Mouse (Mus musculus) hindbrain, embryonic 12.5 days (tissue): ENCODE results near the gene Fkbp2. TPM values are rescaled to one million over a fixed set of nuclear protein-coding genes. Genes with fewer than 3 reads are reported as not detected.

ENCODE experiments used
- ATAC-seq: fragments of 200-750 bp; cut with Nextera tagmentation; 2 replicates; pipeline ENCODE4 v1.8.0; 2017; ENCODE audit warnings: moderate TSS enrichment; ENCODE audit not compliant: low FRiP score
- H3K27ac ChIP-seq: fragments of 300-500 bp; sonication (generic); 2 replicates; pipeline ENCODE4 v1.5.1; 2016; ENCODE audit warnings: mild to moderate bottlenecking
- H3K27me3 ChIP-seq: fragments of 300-500 bp; sonication (generic); 2 replicates; pipeline ENCODE4 v1.6.1; 2016; ENCODE audit warnings: mild to moderate bottlenecking
- H3K36me3 ChIP-seq: fragments of 300-500 bp; sonication (generic); 2 replicates; pipeline ENCODE4 v1.6.1; 2016; ENCODE audit warnings: mild to moderate bottlenecking
- H3K4me1 ChIP-seq: fragments of 300-500 bp; sonication (generic); 2 replicates; pipeline ENCODE4 v1.6.1; 2016
- H3K4me2 ChIP-seq: fragments of 300-500 bp; sonication (generic); replicated peaks from 2 replicates; pipeline ENCODE4 v1.6.1; 2016; ENCODE audit warnings: mild to moderate bottlenecking
- H3K4me3 ChIP-seq: fragments of 300-500 bp; sonication (generic); 2 replicates; pipeline ENCODE4 v1.5.1; 2016; ENCODE audit warnings: mild to moderate bottlenecking
- H3K9ac ChIP-seq: fragments of 300-500 bp; sonication (generic); 2 replicates; pipeline ENCODE4 v1.6.1; 2016; ENCODE audit warnings: mild to moderate bottlenecking, moderate library complexity
- H3K9me3 ChIP-seq: fragments of 300-500 bp; sonication (generic); replicated peaks from 2 replicates; pipeline ENCODE4 v1.6.1; 2016; ENCODE audit warnings: mild to moderate bottlenecking
- WGBS: fragments of 180-500 bp; shearing (Covaris S2); methylation state at CpG from one replicate; pipeline ENCODE4 v1.1.7; 2016; 5-methylcytosine and 5-hydroxymethylcytosine counted together
- polyA plus RNA-seq: library from polyadenylated mRNA; unstranded; fragments of >200 nt; fragmentation: Nextera tagmentation; extraction: Ambion mirVana; gene quantifications from 2 replicates; pipeline ENCODE4 v1.2.1, GENCODE M21; 2016

The Fkbp2 gene
- polyA plus RNA-seq, 1 experiment from 2014 or later: 82.5 TPM

DNA sequence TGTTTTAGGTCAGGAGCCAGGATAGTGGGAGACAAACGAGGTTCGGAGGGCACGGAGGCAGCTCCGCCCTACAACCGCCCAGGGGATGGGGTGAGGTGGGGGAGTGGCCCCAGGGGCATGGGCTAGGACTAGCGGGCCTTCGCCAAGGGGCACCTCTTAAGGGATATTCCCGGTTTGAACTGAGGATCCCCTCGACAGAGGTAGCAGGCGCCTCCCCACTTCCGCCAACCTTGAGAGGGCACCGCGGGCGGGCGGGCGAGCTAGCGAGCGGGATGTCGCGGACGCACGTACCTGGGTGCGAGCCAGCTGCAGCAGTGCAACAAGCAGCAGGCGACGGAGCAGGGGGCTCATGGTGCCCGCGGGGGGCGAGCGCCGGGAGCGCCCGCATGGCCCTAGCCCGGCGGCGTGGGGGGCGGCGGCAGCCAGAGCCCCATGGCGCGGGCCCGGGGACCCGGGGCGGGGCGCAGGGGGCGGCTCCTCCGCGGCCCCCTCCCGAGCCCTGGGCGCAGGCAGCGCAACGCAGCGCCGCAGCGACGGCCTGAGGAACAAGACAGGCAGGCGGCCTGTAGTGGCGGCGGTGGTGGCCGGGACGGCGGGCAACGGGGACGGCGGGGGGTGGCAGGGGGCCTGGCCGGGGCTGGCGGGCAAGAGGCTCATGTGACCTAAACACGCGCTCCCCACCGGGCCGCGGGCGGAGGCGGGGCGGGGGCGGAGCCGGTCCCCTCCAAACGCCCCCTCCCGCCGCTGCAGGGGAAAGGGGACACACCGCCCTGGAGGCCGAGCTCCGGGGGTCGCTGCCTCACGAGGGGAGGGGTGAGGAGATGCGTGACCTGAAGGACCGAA, 7.0 kb upstream of the Fkbp2 start, which contains the start of gene Vegfb:
Gene Vegfb (minus strand): TSS at position 591 of the 843 bp plus-strand sequence.
- Histone ChIP-seq H3K4me3 (peak within 1 kb of the TSS; percentile 88), H3K27ac (peak within 1 kb of the TSS; percentile 76), H3K4me2 (peak within 1 kb of the TSS; percentile 94), H3K9me3 (no peaks in the 10 kb centered on the region), H3K4me1 (peaks cover 28% of the 10 kb centered on the region), H3K9ac (peak within 1 kb of the TSS; percentile 98), H3K36me3 (peaks cover 13% of the 10 kb centered on the region), H3K27me3 (no peaks in the 10 kb centered on the region)
- under 1% methylated on average over 62 of the region's 85 CpGs for WGBS
- peak; percentile 60 for ATAC-seq

DNA sequence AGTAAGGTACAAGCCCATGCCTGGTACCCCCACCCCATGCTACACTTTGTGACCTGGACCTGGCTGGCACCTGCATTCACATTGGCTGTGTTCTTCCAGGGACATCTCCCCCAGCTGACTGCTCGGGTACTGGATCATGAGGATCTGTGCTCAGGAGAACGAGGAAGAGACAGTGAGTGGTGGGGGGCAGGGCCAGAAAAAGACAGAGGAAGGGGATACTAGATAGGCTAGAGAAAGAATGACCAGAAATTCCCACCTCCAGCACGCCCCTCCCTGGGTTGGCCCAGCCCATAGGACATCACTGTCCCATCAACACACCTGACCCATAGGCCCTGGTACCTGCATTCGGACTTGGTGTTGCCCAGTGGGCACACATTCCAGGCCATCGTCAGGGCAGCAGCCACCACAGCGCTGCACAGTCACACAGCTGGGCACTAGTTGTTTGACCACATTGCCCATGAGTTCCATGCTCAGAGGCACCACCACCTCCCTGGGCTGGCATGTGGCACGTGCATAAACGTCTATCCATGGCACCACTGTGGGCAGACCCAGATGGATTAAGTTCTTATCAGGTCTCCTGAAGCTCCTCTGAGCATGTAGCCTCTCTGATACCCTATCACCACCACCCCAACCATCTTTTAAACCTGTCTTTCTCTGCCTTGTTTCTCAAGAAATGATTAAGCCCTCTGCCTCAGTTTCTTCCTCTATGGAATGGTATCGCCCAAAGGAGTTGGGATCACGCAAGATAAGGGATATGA, 5.8 kb upstream of the Fkbp2 start:
- Histone ChIP-seq H3K4me2 (peak overlapping the region; percentile 94), H3K9ac (peak overlapping the region; percentile 35; the same call in 1 of the 2 replicates), H3K27ac (no peak overlapping the region), H3K27me3 (no peaks in the 10 kb centered on the region), H3K36me3 (peaks cover 14% of the 10 kb centered on the region), H3K4me1 (peaks cover 23% of the 10 kb centered on the region), H3K4me3 (peak overlapping the region; percentile 88), H3K9me3 (no peaks in the 10 kb centered on the region)
- WGBS: 84% methylated on average over 10 of the region's 10 CpGs
- ATAC-seq: no peak; the same call in 1 of the 2 replicates

DNA sequence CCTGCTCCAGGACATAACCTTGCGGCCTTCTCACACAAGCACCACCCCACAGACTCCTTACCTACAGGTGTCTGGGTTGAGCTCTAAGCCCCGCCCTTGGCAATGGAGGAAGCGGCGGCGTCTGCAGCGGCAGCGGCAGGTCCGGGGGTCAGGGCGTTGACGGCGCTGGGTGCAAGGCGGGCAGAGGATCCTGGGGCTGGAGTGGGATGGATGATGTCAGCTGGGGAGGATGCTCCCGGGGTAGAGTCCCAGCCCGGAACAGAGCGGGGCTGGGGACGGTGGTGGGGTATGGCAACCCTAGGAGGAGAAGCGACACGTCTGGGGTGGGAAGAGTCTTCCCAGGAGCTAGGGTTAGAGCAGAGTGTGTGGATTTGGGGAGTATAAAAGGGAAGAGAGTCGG, 5.0 kb upstream of the Fkbp2 start:
- ATAC-seq: no peak
- 85% methylated on average over 19 of the region's 19 CpGs for WGBS
- Histone ChIP-seq H3K4me2 (no peak overlapping the region), H3K9ac (no peak overlapping the region), H3K36me3 (peaks cover 14% of the 10 kb centered on the region), H3K9me3 (no peaks in the 10 kb centered on the region), H3K4me3 (no peak overlapping the region), H3K27me3 (no peaks in the 10 kb centered on the region), H3K27ac (no peak overlapping the region), H3K4me1 (peaks cover 28% of the 10 kb centered on the region)

DNA sequence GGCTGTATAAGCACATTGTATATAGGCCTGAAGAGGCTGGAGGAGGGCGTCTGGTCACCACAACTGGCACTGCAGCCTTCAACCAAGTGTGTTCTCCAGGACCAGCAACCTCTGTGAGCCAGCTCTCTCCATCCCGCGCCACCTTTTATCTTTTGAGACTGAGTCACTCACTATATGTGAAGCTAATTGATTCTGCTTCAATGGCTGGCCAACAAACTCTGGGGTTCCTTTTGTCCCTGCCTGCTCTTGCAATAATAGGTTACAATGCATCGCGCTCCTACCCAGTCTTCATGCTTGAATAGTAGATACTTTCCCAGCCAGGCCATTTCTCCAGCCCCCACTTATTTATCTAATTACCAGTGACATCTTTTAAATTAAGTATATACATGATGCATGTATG, 3.3 kb upstream of the Fkbp2 start:
- no peak for ATAC-seq
- Histone ChIP-seq H3K4me2 (no peak overlapping the region), H3K4me1 (peaks cover 40% of the 10 kb centered on the region), H3K4me3 (no peak overlapping the region), H3K9me3 (no peaks in the 10 kb centered on the region), H3K27ac (no peak overlapping the region), H3K9ac (no peak overlapping the region), H3K27me3 (no peaks in the 10 kb centered on the region), H3K36me3 (peaks cover 16% of the 10 kb centered on the region)
- WGBS: 35% methylated on average over 5 of the region's 5 CpGs

DNA sequence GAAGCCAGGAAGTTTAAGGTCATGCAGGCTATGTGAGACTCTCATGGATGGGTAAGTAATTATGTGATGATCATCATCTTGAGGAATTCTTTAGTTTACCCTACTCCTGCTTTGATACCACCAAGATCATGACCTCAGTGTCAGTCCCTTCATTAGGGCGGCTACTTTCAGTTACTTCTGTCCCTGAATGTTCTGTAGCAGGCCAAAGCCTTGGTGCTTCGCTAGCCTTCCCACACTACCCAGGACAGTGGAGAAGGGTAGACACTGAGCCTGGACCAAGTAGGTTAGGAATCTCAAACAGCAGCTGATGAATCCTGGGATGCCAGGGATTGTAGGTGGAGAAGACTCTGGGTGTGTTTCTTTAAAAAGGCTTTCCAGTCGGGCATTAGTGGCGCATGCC, 1.2 kb upstream of the Fkbp2 start:
- no peak overlapping the region for H3K9ac ChIP-seq
- H3K27ac ChIP-seq: no peak overlapping the region
- H3K36me3 ChIP-seq: peaks cover 31% of the 10 kb centered on the region
- no peak for ATAC-seq
- H3K27me3 ChIP-seq: no peaks in the 10 kb centered on the region
- H3K4me2 ChIP-seq: no peak overlapping the region
- no peak overlapping the region for H3K4me3 ChIP-seq
- no peaks in the 10 kb centered on the region for H3K9me3 ChIP-seq
- peaks cover 43% of the 10 kb centered on the region for H3K4me1 ChIP-seq
- WGBS: 94% methylated on average over 4 of the region's 4 CpGs

DNA sequence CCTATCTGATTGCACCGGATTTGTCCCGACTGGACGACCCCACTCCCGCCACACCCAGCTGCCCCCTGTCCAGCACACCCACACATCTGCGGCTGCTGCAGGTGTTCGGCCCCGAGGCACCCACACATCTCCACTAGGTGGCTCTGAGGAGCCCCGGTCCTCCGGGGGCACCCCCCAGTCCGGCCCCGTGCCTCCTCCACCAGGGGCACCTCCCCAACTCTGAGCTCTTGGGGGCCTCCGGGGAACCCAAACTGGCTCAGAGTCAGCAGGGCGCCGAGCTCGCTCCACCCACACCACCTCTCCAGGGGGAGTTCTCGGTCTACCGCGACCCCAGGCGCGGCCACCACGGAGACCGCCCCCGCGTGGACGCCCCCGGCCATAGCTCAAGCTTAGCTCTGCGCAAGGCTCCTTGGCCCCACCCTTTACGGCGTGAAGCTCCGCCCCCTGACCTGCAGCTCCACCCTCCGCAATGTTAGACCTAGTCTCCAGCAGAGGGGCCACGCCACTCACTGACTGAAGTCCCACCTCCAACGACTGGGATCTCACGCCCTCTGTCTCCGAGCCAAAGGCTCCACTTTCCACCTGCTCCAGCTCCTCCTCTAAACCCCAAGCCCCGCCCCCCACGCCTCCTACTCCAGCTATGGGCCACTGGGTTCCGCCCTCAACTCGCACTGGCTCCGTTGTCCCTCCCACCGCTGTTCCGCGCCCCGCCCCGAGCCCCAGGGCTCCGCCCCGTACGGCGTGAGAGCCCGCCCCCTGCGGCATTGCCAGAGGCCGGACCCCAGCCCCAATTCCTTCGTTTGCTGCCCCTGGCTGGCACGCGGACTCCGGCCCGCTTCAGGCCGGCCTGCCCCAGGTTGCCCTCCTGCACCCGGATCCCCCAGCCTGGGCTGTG, 568 bp downstream of the Fkbp2 start:
- peak; percentile 88 for ATAC-seq
- Histone ChIP-seq H3K36me3 (peaks cover 26% of the 10 kb centered on the region), H3K4me3 (peak overlapping the region; percentile 56), H3K27me3 (no peaks in the 10 kb centered on the region), H3K9me3 (no peaks in the 10 kb centered on the region), H3K4me1 (peaks cover 44% of the 10 kb centered on the region), H3K4me2 (peak overlapping the region; percentile 96), H3K9ac (peak overlapping the region; percentile 68), H3K27ac (peak overlapping the region; percentile 94)
- WGBS: under 1% methylated on average over 59 of the region's 59 CpGs

DNA sequence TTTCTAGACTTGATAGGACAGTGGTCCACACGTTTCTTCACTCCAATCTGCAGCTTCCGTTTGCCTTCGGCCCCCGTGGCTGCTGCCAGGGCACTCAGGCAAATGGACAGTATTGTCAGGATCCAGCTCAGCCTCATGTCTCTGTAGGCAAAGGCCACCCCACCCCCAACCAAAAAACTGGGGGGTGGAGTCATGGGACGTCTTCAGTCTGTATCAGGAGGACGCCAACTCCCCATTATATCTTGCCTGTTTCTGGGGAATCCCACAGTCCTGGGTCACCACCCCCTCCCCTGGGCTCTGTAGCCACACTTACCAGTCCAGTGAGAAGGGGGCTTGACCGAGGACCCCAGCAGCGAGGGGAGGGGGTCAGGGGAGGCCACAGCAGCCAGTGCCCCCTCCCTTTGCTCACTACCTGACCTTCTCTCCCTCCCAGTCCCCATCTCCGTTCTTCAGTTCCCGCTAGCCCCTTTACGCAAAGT, 1.3 kb downstream of the Fkbp2 start:
- WGBS: 11% methylated on average over 11 of the region's 11 CpGs
- H3K27me3 ChIP-seq: no peaks in the 10 kb centered on the region
- ATAC-seq: no peak
- peak overlapping the region; percentile 56 for H3K4me3 ChIP-seq
- peak overlapping the region; percentile 94 for H3K27ac ChIP-seq
- peaks cover 46% of the 10 kb centered on the region for H3K4me1 ChIP-seq
- no peaks in the 10 kb centered on the region for H3K9me3 ChIP-seq
- H3K36me3 ChIP-seq: peaks cover 26% of the 10 kb centered on the region
- H3K9ac ChIP-seq: peak overlapping the region; percentile 68
- peak overlapping the region; percentile 96 for H3K4me2 ChIP-seq

DNA sequence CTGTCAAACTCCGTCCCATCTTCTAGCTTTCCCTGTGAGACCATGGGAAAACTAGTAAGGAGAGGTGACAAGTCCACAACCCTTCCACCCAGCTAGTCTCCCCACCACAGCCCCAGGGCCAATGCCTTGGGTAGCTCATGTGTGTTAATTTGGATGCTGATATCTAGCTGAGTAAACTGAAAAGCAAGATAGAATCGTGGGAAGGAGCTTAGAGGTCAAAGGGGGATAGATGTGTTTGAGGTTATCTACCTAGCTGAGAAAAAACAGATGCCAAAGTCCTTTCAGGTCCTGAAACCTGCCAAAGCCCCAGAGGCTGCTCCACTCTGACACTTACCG, 1.7 kb downstream of the Fkbp2 start:
- H3K27ac ChIP-seq: peak overlapping the region; percentile 94
- H3K9ac ChIP-seq: peak overlapping the region; percentile 68
- 50% methylated on average over 3 of the region's 3 CpGs for WGBS
- no peaks in the 10 kb centered on the region for H3K9me3 ChIP-seq
- H3K4me2 ChIP-seq: peak overlapping the region; percentile 96
- H3K27me3 ChIP-seq: no peaks in the 10 kb centered on the region
- peak overlapping the region; percentile 56 for H3K4me3 ChIP-seq
- H3K36me3 ChIP-seq: peaks cover 24% of the 10 kb centered on the region
- ATAC-seq: no peak
- H3K4me1 ChIP-seq: peaks cover 49% of the 10 kb centered on the region

DNA sequence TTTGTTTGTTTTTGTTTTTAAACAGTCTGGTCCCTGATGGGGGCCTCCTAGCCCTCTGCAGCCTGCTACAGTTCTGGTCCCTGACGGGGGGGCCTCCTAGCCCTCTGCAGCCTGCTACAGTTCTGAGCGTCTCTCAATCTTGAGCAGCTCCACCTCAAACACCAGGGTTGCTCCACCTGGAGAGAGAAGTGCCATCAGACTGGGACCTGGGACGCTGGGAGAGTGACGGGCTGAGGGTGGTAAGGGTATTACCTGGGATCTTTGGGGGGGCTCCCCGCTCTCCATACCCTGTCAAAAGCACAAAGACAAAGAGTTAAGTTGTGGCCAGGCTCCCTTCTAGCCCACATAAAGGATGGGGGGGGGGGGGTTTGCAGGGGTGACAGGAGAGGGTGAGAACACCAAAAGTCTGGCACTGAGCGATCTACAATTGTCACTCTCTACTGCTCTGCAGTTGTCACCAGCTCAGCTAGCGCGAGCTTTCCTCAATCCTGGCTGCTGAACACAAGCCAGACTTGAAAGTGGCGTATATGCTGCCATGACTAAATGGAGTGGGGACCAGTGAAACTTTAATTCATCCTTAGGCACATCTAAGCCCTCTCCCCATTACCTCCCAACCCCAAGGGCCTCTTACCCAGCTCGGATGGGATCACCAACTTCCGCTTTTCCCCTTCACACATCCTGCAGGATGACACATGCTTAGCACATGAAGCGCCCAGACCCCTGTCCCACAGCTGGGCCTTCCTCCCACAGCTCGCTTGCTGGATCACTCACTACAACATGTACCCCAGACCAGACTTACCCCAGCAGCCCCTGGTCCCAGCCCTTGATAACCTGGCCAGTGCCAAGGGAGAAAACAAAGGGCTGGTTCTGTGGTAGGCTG, 2.3 kb downstream of the Fkbp2 start:
- WGBS: 86% methylated on average over 13 of the region's 13 CpGs
- H3K9ac ChIP-seq: peak overlapping the region; percentile 68; the same call in 1 of the 2 replicates
- peaks cover 24% of the 10 kb centered on the region for H3K36me3 ChIP-seq
- no peaks in the 10 kb centered on the region for H3K27me3 ChIP-seq
- H3K9me3 ChIP-seq: no peaks in the 10 kb centered on the region
- no peak for ATAC-seq
- H3K4me1 ChIP-seq: peaks cover 52% of the 10 kb centered on the region
- peak overlapping the region; percentile 94 for H3K27ac ChIP-seq
- 0 out of 2 replicates have a peak overlapping the region, but pooled peaks have one; percentile 56 for H3K4me3 ChIP-seq
- peak overlapping the region; percentile 96 for H3K4me2 ChIP-seq

DNA sequence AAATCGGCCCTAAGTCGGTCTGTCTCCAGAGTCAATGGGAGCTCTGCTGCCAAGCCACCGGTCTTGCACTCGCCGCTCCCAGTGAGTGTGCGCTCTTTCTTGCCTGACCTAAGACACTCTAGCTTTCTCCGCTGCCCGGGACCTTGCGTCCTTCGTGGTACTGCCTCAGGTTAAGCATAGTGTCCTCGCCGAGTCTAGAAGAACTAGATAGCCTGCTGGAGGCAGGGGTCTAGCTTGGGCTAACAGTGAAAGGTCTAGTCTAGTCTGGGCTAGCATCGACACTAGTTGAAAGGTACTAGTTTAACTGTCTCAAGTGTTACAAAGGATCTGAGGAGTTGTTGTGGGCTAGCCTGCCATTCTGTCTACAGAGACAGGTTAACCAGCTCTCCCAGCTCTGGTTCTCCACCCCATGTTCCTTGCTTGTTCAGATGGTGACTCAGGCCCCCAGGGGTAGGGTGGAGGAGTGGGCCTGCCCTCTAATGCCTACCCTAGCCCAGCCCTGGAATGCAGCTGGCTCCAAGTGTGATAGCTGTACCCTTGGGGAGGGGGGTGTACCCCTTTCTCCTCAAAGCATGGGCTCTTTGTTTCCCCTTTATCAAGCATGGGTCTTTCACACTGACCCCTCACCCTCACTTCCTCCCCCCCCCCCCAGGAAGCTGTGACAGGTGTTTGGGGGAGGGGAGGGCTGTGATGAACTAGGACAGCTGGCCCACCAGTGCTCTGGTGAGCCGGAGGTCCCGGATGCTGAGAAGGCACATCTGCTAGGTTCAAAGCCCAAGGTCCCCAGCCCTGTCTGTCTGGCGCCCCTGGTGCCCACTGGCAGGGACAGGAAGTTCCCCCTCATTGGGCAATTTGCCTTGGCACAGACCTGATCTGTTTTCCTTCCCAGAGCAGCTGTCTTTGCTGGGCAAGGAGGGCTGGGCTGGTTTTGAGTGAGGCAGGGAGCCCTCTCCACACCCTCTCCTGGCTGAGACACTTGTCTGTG, 4.5 kb downstream of the Fkbp2 start, which contains the start of gene Plcb3:
Gene Plcb3 (minus strand): TSS at position 934 of the 985 bp plus-strand sequence.
- peak within 1 kb of the TSS; percentile 96 for H3K4me2 ChIP-seq
- H3K27ac ChIP-seq: peak within 1 kb of the TSS; percentile 96
- H3K4me1 ChIP-seq: peaks cover 48% of the 10 kb centered on the region
- no peaks in the 10 kb centered on the region for H3K9me3 ChIP-seq
- H3K9ac ChIP-seq: peak within 1 kb of the TSS; percentile 89
- peak within 1 kb of the TSS; percentile 78 for H3K4me3 ChIP-seq
- ATAC-seq: 0 out of 2 replicates have a peak, but pooled peaks have one; percentile 7
- peaks cover 17% of the 10 kb centered on the region for H3K36me3 ChIP-seq
- WGBS: 0% methylated on average over 16 of the region's 16 CpGs
- peaks cover 4% of the 10 kb centered on the region; the same call in 1 of the 2 replicates for H3K27me3 ChIP-seq
